Mouse (Mus musculus) midbrain, embryonic 11.5 days (tissue): ENCODE measurements around the gene Psg26. TPM values are rescaled to one million over a fixed set of nuclear protein-coding genes. Genes with fewer than 3 reads are reported as not detected.
"Not testable (repeated sequence)": the region's sequence is repeated elsewhere in the genome, so short reads cannot be mapped to it uniquely, and the experiment has no call there.

Experiments used
- ATAC-seq: fragments of 200-750 bp; cut with Nextera tagmentation; 2 replicates; pipeline ENCODE4 v1.8.0; 2017; ENCODE audit warnings: moderate TSS enrichment, moderate library complexity; ENCODE audit not compliant: low FRiP score
- DNase-seq: peaks from one replicate; pipeline ENCODE4 v3.0.0; 2015; ENCODE audit warnings: low spot score; ENCODE audit errors: missing footprints
- H3K27ac ChIP-seq: fragments of 300-500 bp; sonication (generic); 2 replicates; pipeline ENCODE4 v1.5.1; 2014; ENCODE audit warnings: low read depth, low read length
- H3K27me3 ChIP-seq: fragments of 300-500 bp; sonication (generic); 2 replicates; pipeline ENCODE4 v1.6.1; 2014; ENCODE audit warnings: mild to moderate bottlenecking, low read length, moderate library complexity, mixed read lengths; ENCODE audit not compliant: control insufficient read depth, insufficient read depth
- H3K36me3 ChIP-seq: fragments of 300-500 bp; sonication (generic); 2 replicates; pipeline ENCODE4 v1.6.1; 2014; ENCODE audit warnings: mild to moderate bottlenecking, low read length, moderate library complexity, mixed read lengths; ENCODE audit not compliant: control insufficient read depth, insufficient read depth
- H3K4me1 ChIP-seq: fragments of 300-500 bp; sonication (generic); 2 replicates; pipeline ENCODE4 v1.6.1; 2014; ENCODE audit warnings: low read length; ENCODE audit not compliant: control insufficient read depth, insufficient read depth
- H3K4me2 ChIP-seq: fragments of 300-500 bp; sonication (generic); 2 replicates; pipeline ENCODE4 v1.6.1; 2014; ENCODE audit warnings: mild to moderate bottlenecking, moderate library complexity
- H3K4me3 ChIP-seq: fragments of 300-500 bp; sonication (generic); 2 replicates; pipeline ENCODE4 v1.5.1; 2014; ENCODE audit warnings: low read depth, low read length
- H3K9ac ChIP-seq: fragments of 300-500 bp; sonication (generic); 2 replicates; pipeline ENCODE4 v1.6.1; 2014; ENCODE audit warnings: low read length
- H3K9me3 ChIP-seq: fragments of 300-500 bp; sonication (generic); 2 replicates; pipeline ENCODE4 v1.6.1; 2016; ENCODE audit warnings: low read length; ENCODE audit not compliant: control insufficient read depth
- WGBS: fragments of 180-500 bp; shearing (Covaris S2); extraction: QIAGEN DNeasy Blood & Tissue Kit; methylation state at CpG from one replicate; pipeline ENCODE4 v1.1.7; 2014; 5-methylcytosine and 5-hydroxymethylcytosine counted together
- polyA plus RNA-seq: library from polyadenylated mRNA; unstranded; fragments of >200 nt; fragmentation: Nextera tagmentation; extraction: Ambion mirVana; gene quantifications from 2 replicates; pipeline ENCODE4 v1.2.1, GENCODE M21; 2014

Psg26 gene
- polyA plus RNA-seq, result not detected in 2 replicates

DNA sequence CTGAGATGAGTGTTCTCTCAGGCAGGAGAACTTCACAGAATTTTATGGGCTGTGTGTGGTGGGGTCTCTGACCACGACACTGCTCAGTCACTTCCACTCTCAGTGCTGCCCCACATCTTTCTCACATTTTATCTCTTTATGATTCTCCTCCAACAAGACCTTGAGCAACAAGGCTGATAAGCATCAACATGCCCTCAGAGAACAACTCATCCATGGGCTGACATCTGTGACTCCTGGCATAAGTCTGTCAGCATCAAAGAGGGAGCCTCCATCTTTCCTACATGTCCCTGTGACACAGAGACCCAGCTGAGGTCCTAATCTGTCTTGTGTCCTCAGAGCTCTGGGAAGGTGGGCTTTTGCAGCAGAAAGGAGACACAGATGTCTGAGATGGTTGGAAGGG is at the start of gene Psg26:
Gene Psg26 (minus strand): TSS at position 101 of the 400 bp plus-strand sequence.
- WGBS, result 54% methylated on average over 1 of the region's 1 CpGs

DNA sequence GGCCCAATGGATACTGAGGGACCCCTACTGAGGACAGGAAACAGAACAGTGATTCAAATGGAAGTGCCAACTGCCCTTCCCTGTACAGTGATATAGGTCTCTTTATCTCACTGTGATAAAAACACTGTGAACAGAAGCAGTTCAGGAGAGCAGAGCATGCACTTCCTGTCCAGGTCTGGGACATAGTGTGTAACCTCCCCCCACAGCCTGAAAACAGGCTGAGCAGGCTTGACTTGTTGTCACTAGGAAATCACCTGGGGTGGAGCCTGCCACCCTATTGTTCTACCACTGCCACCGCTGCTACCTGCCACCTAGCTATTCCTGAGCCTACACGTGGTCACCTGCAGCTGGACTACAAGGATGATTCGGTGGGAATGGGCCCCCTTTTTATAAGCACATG is 49.4 kb upstream of the Psg26 start:
- WGBS, result 55% methylated on average over 3 of the region's 3 CpGs
- no peak overlapping the region for H3K4me3 ChIP-seq
- no peaks in the 10 kb centered on the region for H3K9me3 ChIP-seq
- no peak overlapping the region for H3K4me2 ChIP-seq
- no peak overlapping the region for H3K9ac ChIP-seq
- no peaks in the 10 kb centered on the region for H3K27me3 ChIP-seq
- no peaks in the 10 kb centered on the region for H3K4me1 ChIP-seq
- no peak overlapping the region for H3K27ac ChIP-seq
- DNase-seq, result no peak
- no peak for ATAC-seq
- H3K36me3 ChIP-seq, result no peaks in the 10 kb centered on the region

More for the DNA sequence above, at the start of gene Psg26:
- DNase-seq (no peak), ATAC-seq (no peak)
- H3K27me3 ChIP-seq, result no peaks in the 10 kb centered on the region
- H3K4me2 ChIP-seq, result no peak within 1 kb of the TSS
- no peak within 1 kb of the TSS for H3K4me3 ChIP-seq
- no peaks in the 10 kb centered on the region for H3K4me1 ChIP-seq
- no peak within 1 kb of the TSS for H3K9ac ChIP-seq
- H3K9me3 ChIP-seq, result no peaks in the 10 kb centered on the region; the same call in 1 of the 2 replicates
- no peaks in the 10 kb centered on the region for H3K36me3 ChIP-seq
- H3K27ac ChIP-seq, result no peak within 1 kb of the TSS

DNA sequence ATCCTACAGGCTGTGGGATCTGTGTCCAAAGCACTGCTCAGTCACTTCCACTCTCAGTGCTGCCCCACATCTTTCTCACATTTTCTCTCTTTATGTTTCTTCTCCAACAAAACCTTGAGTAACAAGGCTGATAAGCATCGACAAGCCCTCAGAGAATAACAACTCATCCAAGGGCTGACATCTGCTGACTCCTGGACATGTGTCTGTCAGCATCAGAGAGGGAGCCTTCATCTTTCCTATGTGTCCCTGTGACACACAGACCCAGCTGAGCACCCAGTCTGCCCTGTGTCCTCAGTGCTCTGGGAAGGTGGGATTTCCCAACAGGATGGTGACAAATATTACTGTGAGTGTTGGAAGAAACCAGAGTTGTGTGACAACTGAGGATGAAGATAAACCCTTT is 48.2 kb upstream of the Psg26 start, which contains the start of gene Psg25:
Gene Psg25 (minus strand): TSS at position 101 of the 400 bp plus-strand sequence.
- H3K36me3 ChIP-seq, result no peaks in the 10 kb centered on the region
- no peak within 1 kb of the TSS for H3K4me2 ChIP-seq
- DNase-seq, result no peak
- no peak for ATAC-seq
- H3K27me3 ChIP-seq, result no peaks in the 10 kb centered on the region
- no peak within 1 kb of the TSS for H3K27ac ChIP-seq
- no peak within 1 kb of the TSS for H3K4me3 ChIP-seq
- no peaks in the 10 kb centered on the region for H3K4me1 ChIP-seq
- no peak within 1 kb of the TSS for H3K9ac ChIP-seq
- WGBS, result 82% methylated on average over 1 of the region's 1 CpGs
- H3K9me3 ChIP-seq, result no peaks in the 10 kb centered on the region

DNA sequence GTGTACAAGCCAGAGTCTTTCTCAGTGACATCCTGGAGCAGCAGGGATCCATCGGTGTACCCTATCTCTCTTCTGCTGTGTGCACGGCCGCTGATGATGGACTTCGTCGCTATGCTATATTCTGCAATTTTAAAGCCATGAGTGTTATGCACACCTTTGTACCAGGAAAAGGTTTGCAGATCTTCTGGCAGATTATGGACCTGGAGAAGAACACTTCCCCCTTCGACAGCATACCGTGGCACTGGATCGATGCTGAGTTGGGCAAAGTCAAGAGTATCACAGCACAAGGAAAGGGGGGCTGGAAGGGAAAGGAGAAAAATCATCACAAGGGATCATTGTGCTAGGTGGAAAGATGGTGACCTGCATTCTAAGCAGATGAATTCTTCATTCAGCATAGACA is 40.7 kb upstream of the Psg26 start:
- Histone ChIP-seq H3K9me3 (no peaks in the 10 kb centered on the region), H3K27ac (no peak overlapping the region), H3K4me1 (no peaks in the 10 kb centered on the region), H3K9ac (no peak overlapping the region), H3K4me3 (no peak overlapping the region), H3K36me3 (no peaks in the 10 kb centered on the region), H3K4me2 (no peak overlapping the region), H3K27me3 (no peaks in the 10 kb centered on the region)
- DNase-seq, result no peak
- no peak for ATAC-seq
- WGBS, result 91% methylated on average over 8 of the region's 8 CpGs

DNA sequence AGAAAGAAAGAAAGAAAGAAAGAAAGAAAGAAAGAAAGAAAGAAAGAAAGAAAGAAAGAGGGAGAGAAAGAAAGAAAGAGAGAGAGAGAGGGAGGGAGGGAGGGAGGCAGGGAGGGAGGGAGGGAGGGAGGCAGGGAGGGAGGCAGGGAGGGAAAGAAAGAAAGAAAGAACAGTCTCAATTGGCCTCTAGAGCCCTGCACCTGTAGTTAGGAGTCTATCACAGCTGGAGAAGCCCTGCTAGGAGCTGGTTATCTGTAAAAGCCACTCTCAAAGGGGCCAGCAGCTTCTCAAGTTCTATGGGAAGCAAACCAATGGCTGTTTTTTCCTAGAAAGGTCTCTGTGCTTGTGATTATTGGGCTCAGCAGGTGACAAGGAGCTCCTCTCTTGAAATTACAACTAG is 28.9 kb upstream of the Psg26 start:
- H3K9me3 ChIP-seq, H3K4me1 ChIP-seq: not testable (repeated sequence)

DNA sequence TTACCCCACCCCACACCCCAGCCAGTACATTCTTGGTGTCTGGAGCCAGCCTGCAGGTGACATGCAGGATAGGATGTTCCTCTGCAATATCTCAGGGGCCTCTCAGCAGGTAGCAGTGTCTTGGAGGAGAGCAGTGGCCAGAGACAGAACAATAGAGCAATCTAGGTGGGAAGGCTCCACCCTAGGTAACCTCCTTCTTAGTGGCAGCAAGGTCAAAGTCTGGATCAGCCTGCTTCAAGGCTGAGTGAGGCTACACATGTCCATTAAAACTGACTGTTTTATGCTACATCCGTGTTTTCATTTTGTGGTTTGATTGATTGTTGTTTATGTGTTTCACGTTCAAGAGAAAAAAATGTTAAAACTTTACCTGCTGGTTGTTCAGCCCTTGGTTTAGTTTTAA is 28.4 kb upstream of the Psg26 start:
- not testable (repeated sequence) for H3K4me2 ChIP-seq, H3K4me3 ChIP-seq, DNase-seq, H3K27me3 ChIP-seq, H3K36me3 ChIP-seq, H3K9ac ChIP-seq, H3K27ac ChIP-seq, H3K9me3 ChIP-seq, H3K4me1 ChIP-seq, ATAC-seq
- 47% methylated on average over 2 of the region's 2 CpGs for WGBS

More for the DNA sequence above, 28.9 kb upstream of the Psg26 start:
- not testable (repeated sequence) for H3K27me3 ChIP-seq, H3K4me3 ChIP-seq, ATAC-seq, H3K36me3 ChIP-seq, H3K4me2 ChIP-seq, H3K9ac ChIP-seq, H3K27ac ChIP-seq, DNase-seq

DNA sequence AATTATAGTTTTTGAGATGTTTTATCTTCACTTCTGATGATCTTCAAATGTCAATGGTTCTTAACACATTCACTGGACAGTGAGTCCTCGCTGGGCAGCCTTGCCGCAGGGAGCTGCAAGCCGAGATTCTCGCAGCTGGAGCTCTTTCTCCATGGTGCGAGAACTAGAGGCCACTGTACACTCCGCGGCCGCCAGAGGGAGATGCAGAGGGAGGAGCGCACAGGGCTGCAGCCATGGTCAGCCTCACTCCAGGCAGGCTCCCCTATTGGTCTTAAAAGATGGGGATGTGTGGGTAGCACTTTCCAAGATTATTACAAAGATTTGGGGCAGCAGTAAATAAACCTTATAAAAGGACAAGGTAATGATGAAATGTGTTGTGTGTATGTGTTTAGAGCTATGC is 27.5 kb upstream of the Psg26 start:
- no peak overlapping the region for H3K4me3 ChIP-seq
- H3K4me1 ChIP-seq, result no peaks in the 10 kb centered on the region
- H3K27ac ChIP-seq, result no peak overlapping the region
- H3K9ac ChIP-seq, result no peak overlapping the region
- DNase-seq, result no peak
- H3K27me3 ChIP-seq, result no peaks in the 10 kb centered on the region
- WGBS, result 9% methylated on average over 9 of the region's 9 CpGs
- ATAC-seq, result 0 out of 2 replicates have a peak, but pooled peaks have one; percentile 27
- H3K36me3 ChIP-seq, result no peaks in the 10 kb centered on the region
- H3K4me2 ChIP-seq, result no peak overlapping the region
- H3K9me3 ChIP-seq, result no peaks in the 10 kb centered on the region

DNA sequence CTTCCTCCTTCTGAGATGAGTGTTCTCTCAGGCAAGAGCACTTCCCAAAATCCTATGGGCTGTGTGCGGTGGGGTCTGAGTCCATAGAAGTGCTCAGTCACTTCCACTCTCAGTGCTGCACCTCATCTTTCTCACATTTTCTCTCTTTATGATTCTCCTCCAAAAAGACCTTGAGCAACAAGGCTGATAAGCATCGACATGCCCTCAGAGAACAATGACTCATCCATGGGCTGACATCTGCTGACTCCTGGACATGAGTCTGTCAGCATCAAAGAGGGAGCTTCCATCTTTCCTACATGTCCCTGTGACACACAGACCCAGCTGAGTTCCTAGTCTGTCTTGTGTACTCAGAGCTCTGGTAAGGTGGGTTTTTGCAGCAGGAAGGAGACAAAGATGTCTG is 52.0 kb downstream of the Psg26 start, which contains the start of gene Psg28:
Gene Psg28 (minus strand): TSS at position 101 of the 400 bp plus-strand sequence.
- DNase-seq, H3K4me1 ChIP-seq, H3K27me3 ChIP-seq, H3K27ac ChIP-seq, H3K9ac ChIP-seq, ATAC-seq, H3K36me3 ChIP-seq, H3K9me3 ChIP-seq, H3K4me2 ChIP-seq, H3K4me3 ChIP-seq: not testable (repeated sequence)
- 71% methylated on average over 2 of the region's 2 CpGs for WGBS
